Mouse (Mus musculus) heart, postnatal 0 days (tissue): ENCODE measurements around the gene Lpar3.

Experiments
- CTCF ChIP-seq: IDR thresholded peaks from 2 replicates; pipeline ENCODE4 v1.5.1; 2016; ENCODE audit warnings: antibody characterized with exemption, control low read depth, low read depth
- EP300 ChIP-seq: IDR thresholded peaks from 2 replicates; pipeline ENCODE4 v1.6.1; 2016; ENCODE audit warnings: antibody characterized with exemption, low read depth

DNA sequence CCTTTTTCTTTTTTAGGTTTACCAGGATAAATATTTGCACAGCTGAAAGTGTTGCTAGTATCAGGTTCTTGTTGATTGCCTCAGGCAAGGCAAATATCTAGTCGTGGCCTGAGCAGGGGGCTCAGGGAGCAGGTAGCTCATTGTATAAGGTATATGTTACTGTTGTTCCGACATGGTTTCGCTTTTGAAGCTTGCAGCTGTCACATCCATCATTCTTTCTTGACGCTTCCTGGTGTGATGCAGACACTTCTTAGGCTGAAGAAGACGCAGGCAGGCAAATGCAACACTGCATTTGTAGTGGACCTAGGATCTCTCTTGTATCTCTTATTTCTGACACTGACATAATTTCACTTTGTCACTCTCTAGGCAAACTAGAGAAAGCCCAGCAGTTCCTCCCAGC is 7.4 kb upstream of the Lpar3 start:
- no peak for TF ChIP-seq CTCF
- TF ChIP-seq EP300 = no peak
